Mouse (Mus musculus): ENCODE measurements at regions not wholly inside any gene's neighbourhood (a gene's known extent, or its start where the extent isn't known, plus 50 kb on each side); places are given as distances from the start of the nearest gene placed in this dataset.

- TF ChIP-seq CTCF (conservative IDR thresholded peaks at IDR 0.05; ENCODE audit: insufficient read depth, insufficient read length, low read depth, low read length) (no peak), POLR2A (IDR thresholded peaks at IDR 0.05; ENCODE audit: low read depth, low read length) (no peak)
Observed at GRCm38 (mm10) chr2:157674906-157675305, 62.3 kb upstream of the Ctnnbl1 start.

Data from kidney, adult 2 months (tissue).